Mouse (Mus musculus) ES-E14 (cell line): ENCODE results near the gene Slc35b2. TPM values are rescaled to one million over a fixed set of nuclear protein-coding genes. Genes with fewer than 3 reads are reported as not detected.

Experiments used
- DNase-seq: peaks from one replicate; pipeline ENCODE4 v3.0.0-alpha.2; 2013; ENCODE audit warnings: low read depth, low spot score
- H3K27ac ChIP-seq: 2 replicates; pipeline ENCODE4 v1.5.1; 2012; ENCODE audit warnings: low read depth, mild to moderate bottlenecking, low read length, moderate library complexity, mixed read lengths; ENCODE audit not compliant: poor library complexity, insufficient read depth, severe bottlenecking
- H3K36me3 ChIP-seq: 2 replicates; pipeline ENCODE4 v1.6.1; 2012; ENCODE audit warnings: mild to moderate bottlenecking, low read length, moderate library complexity, mixed read lengths; ENCODE audit not compliant: control insufficient read depth, poor library complexity, insufficient read depth, severe bottlenecking
- H3K4me1 ChIP-seq, 2 experiments: fragments of 150-350 bp in 1 of 2; sonication (generic) in 1 of 2; 2 replicates each; pipeline ENCODE4 v1.6.1; 2012; ENCODE audit warnings: low read length in 2 of 2, mild to moderate bottlenecking in 1 of 2, mixed read lengths in 1 of 2; ENCODE audit not compliant: control insufficient read depth in 2 of 2, insufficient read depth in 2 of 2, poor library complexity in 1 of 2
- H3K4me3 ChIP-seq, 2 experiments: fragments of 150-350 bp in 1 of 2; sonication (generic) in 1 of 2; 2 replicates each; pipeline ENCODE4 v1.5.1; 2012; ENCODE audit warnings: low read length in 2 of 2, low read depth in 1 of 2, mild to moderate bottlenecking in 1 of 2, mixed read lengths in 1 of 2; ENCODE audit not compliant: insufficient read depth in 1 of 2, poor library complexity in 1 of 2, severe bottlenecking in 1 of 2
- H3K9ac ChIP-seq: 2 replicates; pipeline ENCODE4 v1.6.1; 2012; ENCODE audit warnings: low read depth, mild to moderate bottlenecking, low read length, mixed read lengths; ENCODE audit not compliant: poor library complexity, insufficient read depth, severe bottlenecking
- H3K9me3 ChIP-seq: fragments of 150-350 bp; sonication (generic); 2 replicates; pipeline ENCODE4 v1.6.1; 2012; ENCODE audit warnings: low read depth, mild to moderate bottlenecking, low read length; ENCODE audit not compliant: control insufficient read depth, insufficient read depth
- CHD2 ChIP-seq: IDR thresholded peaks from 2 replicates; pipeline ENCODE4 v1.6.1; 2014; ENCODE audit warnings: mild to moderate bottlenecking, low read depth, low read length, inconsistent platforms
- HCFC1 ChIP-seq: IDR thresholded peaks from 2 replicates; pipeline ENCODE4 v1.6.1; 2012; ENCODE audit warnings: low read length, inconsistent platforms, borderline replicate concordance; ENCODE audit not compliant: insufficient read depth
- MAFK ChIP-seq: IDR thresholded peaks from 2 replicates; pipeline ENCODE4 v1.6.1; 2014; ENCODE audit warnings: mild to moderate bottlenecking, low read depth, low read length, inconsistent platforms; ENCODE audit not compliant: insufficient read depth
- ZC3H11A ChIP-seq: IDR thresholded peaks from 2 replicates; pipeline ENCODE4 v1.6.1; 2012; ENCODE audit warnings: low read depth, mild to moderate bottlenecking, inconsistent platforms, low read length, borderline replicate concordance
- ZNF384 ChIP-seq: IDR thresholded peaks from 2 replicates; pipeline ENCODE4 v1.6.1; 2012; ENCODE audit warnings: low read depth, low read length, inconsistent platforms
- in situ Hi-C, 2 experiments: fragments of 600-800 bp; cut with MboI; formaldehyde crosslinking; loops; one replicate each; pipeline ENCODE4 v1.15.1; 2025; ENCODE audit warnings: low sequenced_read_pairs in 2 of 2, inconsistent platforms in 1 of 2; ENCODE audit not compliant: unreplicated experiment in 2 of 2
- total RNA-seq: library from RNA; depleted of rRNA; stranded (reverse); fragments of 300-350 nt; gene quantifications from 2 replicates; pipeline ENCODE4 v1.2.3, GENCODE M21; 2012

Gene Slc35b2
- total RNA-seq, 1 experiment, result 96.7 TPM

GRCm38 (mm10) chr17:45593479-45593878, 29.8 kb downstream of the Slc35b2 start:
- Histone ChIP-seq H3K4me1 (peaks cover 5 to 31% of the 10 kb centered on the region in 2 experiments), H3K9me3 (no peaks in the 10 kb centered on the region), H3K4me3 (peak overlapping the region; percentile 85 to 87), H3K36me3 (peaks cover 38% of the 10 kb centered on the region), H3K9ac (peak overlapping the region; percentile 84; the same call in 1 of the 2 replicates), H3K27ac (no peak overlapping the region)
- in situ Hi-C loops, result no loop called here
- DNase-seq, result no peak
- TF ChIP-seq MAFK (no peak), ZNF384 (no peak), ZC3H11A (peak; percentile 35; the same call in 1 of the 2 replicates)

DNA sequence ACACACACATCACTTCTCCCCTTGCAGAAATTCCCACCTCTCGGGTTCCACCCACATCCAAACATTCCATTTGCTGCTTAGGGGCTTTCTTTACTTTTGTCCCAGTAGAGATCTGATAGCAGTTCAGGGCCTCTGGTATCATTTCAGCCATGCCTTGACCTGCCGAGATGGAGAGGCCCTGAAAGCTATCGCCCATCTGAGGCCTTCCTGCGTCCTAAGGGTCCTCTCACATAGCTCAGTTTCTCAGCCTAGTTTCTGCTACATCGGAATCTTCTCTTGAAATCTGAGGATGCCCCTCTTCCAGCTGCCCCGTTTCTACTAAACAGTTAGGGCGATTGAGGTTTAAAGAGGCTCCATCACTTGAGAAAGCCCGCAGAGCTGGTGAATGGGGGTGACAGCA, 30.5 kb downstream of the Slc35b2 start:
- H3K27ac ChIP-seq, result no peak overlapping the region
- in situ Hi-C loops, result no loop called here
- no peak for DNase-seq
- H3K4me1 ChIP-seq, result peaks cover 5 to 31% of the 10 kb centered on the region in 2 experiments
- TF ChIP-seq MAFK, result no peak
- H3K9ac ChIP-seq, result peak overlapping the region; percentile 84; the same call in 1 of the 2 replicates
- peaks cover 31% of the 10 kb centered on the region for H3K36me3 ChIP-seq
- peak overlapping the region; percentile 85 to 87 for H3K4me3 ChIP-seq
- H3K9me3 ChIP-seq, result no peaks in the 10 kb centered on the region

DNA sequence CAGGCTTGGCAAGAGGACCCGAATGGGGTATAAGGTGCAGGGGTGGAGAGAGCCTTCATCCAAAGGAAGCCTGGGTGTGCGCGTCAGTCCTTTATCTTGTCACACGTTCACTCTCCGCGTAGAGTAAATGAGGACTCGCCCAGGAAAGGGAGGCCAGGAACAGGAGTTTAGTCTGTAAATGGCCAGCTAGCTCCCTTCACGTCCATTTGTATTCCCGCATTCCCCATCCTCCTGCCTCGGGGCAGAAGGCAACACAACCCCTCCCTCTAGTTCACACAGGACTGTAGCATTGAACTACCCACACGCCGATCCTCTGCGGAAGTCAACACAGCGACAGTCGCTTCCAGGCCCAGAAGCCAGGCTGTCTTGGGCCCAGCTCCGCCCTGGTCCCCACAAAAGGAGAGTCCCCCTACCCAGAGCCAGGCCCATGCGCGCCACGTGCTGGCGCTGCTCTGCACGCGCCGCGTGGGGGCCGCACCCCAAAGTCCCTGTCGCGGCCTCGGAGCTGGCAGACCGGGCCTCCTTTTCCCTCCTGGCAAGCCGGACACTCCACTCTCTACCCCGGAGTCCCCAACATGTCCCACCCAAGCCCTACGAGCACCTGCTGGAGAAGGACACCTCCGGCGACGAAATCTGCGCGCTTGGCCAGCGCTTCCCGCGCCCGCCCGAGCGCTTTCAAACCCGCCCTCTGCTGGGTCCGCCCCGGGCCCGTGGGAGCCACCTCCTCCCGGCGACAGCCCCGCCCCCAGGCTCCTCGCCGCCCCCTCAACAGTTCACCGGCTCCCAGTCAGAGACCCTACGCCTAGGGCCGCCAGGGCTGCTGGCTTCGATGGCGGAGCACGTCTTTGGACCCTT, 31.4 kb downstream of the Slc35b2 start:
- peaks cover 5 to 31% of the 10 kb centered on the region in 2 experiments for H3K4me1 ChIP-seq
- no peak for TF ChIP-seq HCFC1
- no peak for TF ChIP-seq ZNF384
- H3K4me3 ChIP-seq, result peak overlapping the region; percentile 85 to 87
- H3K36me3 ChIP-seq, result peaks cover 22% of the 10 kb centered on the region
- in situ Hi-C loops, result no loop called here
- H3K9me3 ChIP-seq, result no peaks in the 10 kb centered on the region
- peak overlapping the region; percentile 67; the same call in 1 of the 2 replicates for H3K27ac ChIP-seq
- no peak for DNase-seq
- peak overlapping the region; percentile 84 for H3K9ac ChIP-seq

- peak overlapping the region; percentile 67; the same call in 1 of the 2 replicates for H3K27ac ChIP-seq
- in situ Hi-C loops, result no loop called here
These were observed 32.2 kb downstream of the Slc35b2 start for GRCm38 (mm10) chr17:45595736-45596390.

More at GRCm38 (mm10) chr17:45595736-45596390, 32.2 kb downstream of the Slc35b2 start:
- peak overlapping the region; percentile 84; the same call in 1 of the 2 replicates for H3K9ac ChIP-seq
- H3K9me3 ChIP-seq, result no peaks in the 10 kb centered on the region
- H3K4me1 ChIP-seq, result peaks cover 5 to 26% of the 10 kb centered on the region in 2 experiments
- TF ChIP-seq ZNF384 (no peak), ZC3H11A (no peak), HCFC1 (no peak), MAFK (no peak), CHD2 (no peak)
- H3K4me3 ChIP-seq, result peak overlapping the region; percentile 85 to 87
- DNase-seq, result no peak
- peaks cover 21% of the 10 kb centered on the region; the same call in 1 of the 2 replicates for H3K36me3 ChIP-seq
